Mouse (Mus musculus): Measurements from ENCODE around the gene Bst2.
"Not testable (repeated sequence)": the region's sequence is repeated elsewhere in the genome, so short reads cannot be mapped to it uniquely, and the experiment has no call there.

Bst2 gene

GRCm38 (mm10) chr8:71519037-71519825 is 18.0 kb downstream of the Bst2 start:
- DNase-seq (ENCODE audit: extremely low read depth, low read depth), result not testable (repeated sequence)

- no peak for DNase-seq (ENCODE audit: extremely low read depth, low read depth)
Measured at GRCm38 (mm10) chr8:71516786-71517185, 20.5 kb downstream of the Bst2 start.

DNA sequence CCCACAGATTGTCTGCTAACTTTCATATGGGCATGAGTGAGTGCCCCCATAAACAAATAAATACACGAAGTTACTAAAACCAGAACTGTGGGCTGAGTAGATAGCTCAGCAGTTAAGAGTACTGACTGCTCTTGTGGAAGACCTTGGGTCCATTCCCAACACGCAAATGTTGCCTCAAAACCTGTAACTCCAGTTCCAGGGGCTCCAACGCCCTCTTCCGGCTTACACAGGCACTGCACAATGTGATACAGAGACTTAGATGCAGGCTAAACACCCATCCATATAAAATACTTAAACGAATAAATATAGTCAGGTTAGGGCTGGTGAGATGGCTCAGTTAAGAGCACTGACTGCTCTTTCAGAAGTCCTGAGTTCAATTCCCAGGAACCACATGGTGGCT is 22.2 kb downstream of the Bst2 start:
- DNase-seq (ENCODE audit: extremely low read depth, low read depth), result no peak

DNA sequence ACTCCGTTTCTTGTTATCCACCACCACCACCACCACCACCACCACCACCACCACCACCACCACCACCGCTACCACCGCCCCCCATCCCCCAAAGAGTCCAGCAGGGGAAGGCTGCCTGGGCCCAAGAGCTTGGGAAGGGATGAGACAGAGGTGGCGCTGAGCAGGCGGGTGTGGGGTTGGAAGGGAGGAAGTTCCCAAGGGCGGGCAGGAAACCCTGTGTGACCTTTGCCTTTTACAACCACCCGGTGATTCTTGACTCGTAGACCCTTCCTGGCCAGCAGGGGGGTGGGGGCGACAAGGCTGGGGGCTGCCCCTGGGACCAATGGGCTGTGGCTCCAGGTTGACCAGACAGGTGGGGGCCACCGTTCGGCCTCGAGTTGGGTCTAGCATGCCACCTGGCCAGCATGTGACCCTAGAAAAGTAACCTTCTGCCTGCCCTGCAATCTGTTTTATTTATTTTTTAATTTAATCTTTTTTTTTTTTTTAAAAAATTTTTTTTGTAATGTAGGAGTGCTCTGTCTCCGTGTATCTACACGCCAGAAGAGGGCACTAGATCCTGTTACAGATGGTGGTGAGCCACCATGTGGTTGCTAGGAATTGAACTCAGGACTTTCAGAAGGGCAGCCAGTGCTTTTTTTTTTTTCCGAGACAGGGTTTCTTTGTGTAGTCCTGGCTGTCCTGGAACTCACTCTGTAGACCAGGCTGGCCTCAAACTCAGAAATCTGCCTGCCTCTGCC is 24.1 kb downstream of the Bst2 start:
- no peak for DNase-seq (ENCODE audit: extremely low read depth, low read depth)

- peak; percentile 94 for DNase-seq (ENCODE audit: extremely low read depth, low read depth)
Measured at GRCm38 (mm10) chr8:71511644-71512043, 25.6 kb downstream of the Bst2 start, which contains the start of gene Plvap. TSS of gene Plvap (minus strand) at chr8:71511752.

DNA sequence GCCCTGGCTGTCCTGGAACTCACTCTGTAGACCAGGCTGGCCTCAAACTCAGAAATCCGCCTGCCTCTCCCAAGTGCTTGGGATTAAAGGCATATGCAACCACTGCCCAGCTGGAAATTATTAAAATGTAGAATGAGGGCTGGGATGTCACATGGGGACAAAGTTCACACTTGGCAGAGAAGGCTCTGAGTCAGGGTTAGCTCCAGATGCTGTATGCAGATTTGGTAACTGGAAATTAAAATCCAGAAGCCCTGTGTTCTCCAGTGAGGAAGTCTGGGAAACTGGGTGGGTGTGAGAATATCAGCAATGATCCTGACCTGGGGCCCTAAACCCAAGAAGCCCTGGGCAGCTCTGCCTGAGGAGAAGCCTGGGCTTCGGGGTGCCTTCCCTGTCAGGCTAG is 27.9 kb downstream of the Bst2 start:
- DNase-seq (ENCODE audit: extremely low read depth, low read depth), result no peak

DNA sequence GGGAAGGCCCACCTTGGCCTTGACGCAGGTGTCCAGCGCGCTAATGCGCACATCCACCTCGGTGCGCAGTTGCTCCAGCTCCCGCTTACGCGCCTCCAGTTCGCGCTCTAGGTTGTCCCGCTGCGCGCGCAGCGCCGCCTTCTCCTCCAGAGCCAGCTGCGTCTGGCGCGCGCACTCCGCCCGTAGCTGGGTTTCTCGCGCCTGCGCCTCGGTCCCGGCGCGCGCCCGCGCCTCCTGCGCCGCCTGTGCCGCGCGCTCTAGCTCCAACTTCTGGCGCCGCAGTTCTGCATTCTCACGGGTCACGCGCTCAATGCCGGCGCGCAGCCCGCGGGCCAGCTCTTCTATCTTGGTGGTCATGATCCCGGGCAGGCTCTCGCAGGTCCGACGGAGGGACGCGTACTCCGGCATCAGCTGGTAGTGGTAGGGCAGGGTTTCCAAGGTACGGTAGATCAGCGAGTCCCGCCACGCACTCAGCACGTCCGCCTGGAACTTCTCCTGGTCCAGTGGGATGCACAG is 29.6 kb downstream of the Bst2 start:
- DNase-seq (ENCODE audit: extremely low read depth, low read depth), result no peak

GRCm38 (mm10) chr8:71505979-71506378 is 31.3 kb downstream of the Bst2 start:
- no peak for DNase-seq (ENCODE audit: extremely low read depth, low read depth)

DNA sequence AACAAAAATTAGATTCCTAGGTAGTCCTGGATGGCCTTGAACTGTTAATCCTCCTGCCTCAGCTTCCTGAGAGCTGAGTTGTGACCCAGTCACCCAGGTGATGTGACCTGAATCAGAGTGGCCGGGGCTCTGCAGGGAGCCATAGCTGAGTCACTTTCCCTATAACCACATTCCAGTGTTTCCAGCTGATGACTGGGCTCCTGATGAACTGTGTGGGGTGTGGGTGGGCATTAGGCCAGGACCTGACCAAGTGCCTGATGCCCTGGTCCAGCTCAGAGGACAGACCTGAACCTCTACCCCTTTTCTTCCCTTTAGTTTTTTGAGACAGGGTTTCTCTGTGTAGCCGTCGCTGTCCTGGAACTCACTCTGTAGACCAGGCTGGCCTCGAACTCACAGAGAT is 31.9 kb downstream of the Bst2 start:
- DNase-seq (ENCODE audit: extremely low read depth, low read depth), result no peak

- no peak for DNase-seq (ENCODE audit: extremely low read depth, low read depth)
Measured at GRCm38 (mm10) chr8:71504349-71504748, 32.9 kb downstream of the Bst2 start.

DNA sequence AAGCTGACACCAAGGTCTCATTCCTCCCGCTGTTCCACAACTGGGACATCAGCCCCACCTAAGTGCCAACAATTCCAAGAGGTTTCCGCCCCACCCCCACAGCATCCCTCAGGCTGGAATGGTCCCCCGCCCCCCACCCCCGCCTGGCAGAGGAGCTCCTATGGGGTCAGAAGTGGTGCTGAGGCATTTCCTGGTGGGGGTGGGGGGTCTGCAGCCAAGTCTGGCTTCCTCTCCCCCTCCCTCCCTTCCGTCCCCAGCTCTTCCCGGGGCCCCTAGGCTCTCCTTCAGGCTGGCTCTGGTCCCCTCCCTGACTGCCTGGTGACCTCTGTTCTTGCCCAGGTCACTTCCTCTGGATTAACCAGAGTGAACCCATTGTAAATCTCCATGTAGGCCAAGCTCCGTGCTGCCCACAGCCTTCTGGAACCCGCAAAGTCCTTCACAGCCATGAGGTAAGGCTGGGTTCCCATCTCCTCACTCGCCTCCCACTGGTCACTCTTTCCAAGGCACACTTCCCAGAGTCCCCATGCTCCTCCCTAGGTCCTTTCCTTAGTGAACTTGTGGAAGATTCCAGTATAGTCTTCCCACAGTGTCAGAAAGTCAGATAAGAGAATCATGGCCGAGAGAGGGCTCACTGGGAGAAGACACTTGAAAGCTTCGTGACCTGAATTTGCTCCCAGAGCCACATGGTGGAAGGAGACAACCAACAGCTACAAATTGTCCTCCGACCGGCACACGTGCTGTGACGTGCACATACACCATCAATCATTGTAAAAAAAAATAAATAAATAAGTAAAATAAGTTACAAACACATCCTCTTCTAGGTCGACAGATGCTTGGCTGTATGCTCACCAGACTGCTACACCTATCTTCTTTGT is 38.2 kb downstream of the Bst2 start:
- no peak for DNase-seq (ENCODE audit: extremely low read depth, low read depth)

GRCm38 (mm10) chr8:71497881-71498501 is 39.3 kb downstream of the Bst2 start:
- DNase-seq (ENCODE audit: extremely low read depth, low read depth), result no peak

- no peak for DNase-seq (ENCODE audit: extremely low read depth, low read depth)
Measured at GRCm38 (mm10) chr8:71497077-71497645, 40.1 kb downstream of the Bst2 start.

GRCm38 (mm10) chr8:71496481-71496880 is 40.8 kb downstream of the Bst2 start:
- DNase-seq (ENCODE audit: extremely low read depth, low read depth), result no peak

- DNase-seq (ENCODE audit: extremely low read depth, low read depth), result no peak
Measured at GRCm38 (mm10) chr8:71495811-71496210, 41.4 kb downstream of the Bst2 start.

DNA sequence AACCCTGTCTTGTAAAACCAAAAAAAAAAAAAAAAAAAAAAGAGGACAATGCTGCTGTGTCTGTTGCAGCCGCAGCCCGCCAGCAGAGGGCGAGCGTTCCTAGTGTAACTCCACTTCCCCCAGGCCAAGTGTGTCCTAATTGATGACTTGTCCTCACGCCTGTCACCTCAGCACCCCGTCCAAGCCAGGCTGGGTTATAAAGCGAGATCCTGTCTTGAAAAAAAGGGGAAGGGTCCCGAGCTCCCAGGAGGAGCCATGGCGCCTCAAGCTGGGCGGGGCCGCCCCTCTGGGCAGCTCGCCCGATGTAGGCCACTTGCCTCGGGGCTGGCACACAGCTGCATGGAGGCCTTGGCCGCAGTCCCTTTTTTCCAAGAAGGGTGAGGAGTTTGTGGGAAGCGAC is 42.2 kb downstream of the Bst2 start:
- DNase-seq (ENCODE audit: extremely low read depth, low read depth), result no peak

DNA sequence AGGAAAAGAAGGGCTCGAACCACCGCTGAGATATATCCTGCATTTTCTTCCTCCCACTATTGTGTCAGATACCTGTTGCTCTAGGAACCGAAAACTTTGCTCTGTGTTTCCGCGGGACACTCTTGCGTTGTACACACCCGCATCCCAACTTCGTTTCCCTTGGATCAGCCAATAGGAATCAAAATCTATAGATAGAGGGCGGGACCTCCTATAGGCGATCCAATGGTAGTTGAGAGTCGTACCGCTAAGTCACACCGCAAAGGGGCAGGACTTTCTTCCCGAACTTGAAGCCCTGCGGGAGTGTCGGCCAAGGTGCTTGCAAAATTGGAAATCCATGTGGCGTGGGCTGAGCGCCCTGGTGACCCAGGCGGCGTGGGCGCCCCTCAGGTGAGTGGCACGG is 48.8 kb downstream of the Bst2 start:
- peak; percentile 96 for DNase-seq (ENCODE audit: extremely low read depth, low read depth)

- DNase-seq (ENCODE audit: extremely low read depth, low read depth), result peak; percentile 72
Measured at GRCm38 (mm10) chr8:71487691-71488445, 49.4 kb downstream of the Bst2 start, which contains the start of gene Gtpbp3. TSS of gene Gtpbp3 (plus strand) at chr8:71488103.

- DNase-seq (ENCODE audit: extremely low read depth, low read depth), result no peak
Measured at GRCm38 (mm10) chr8:71486136-71486529, 51.1 kb downstream of the Bst2 start.

Measured in MEL-GATA-1-ER (cell line).